Mouse (Mus musculus) gastrocnemius, adult 2 months (tissue): ENCODE measurements around the gene 1700049E17Rik1. TPM values are rescaled to one million over a fixed set of nuclear protein-coding genes. Genes with fewer than 3 reads are reported as not detected.
"Not testable (repeated sequence)": the region's sequence is repeated elsewhere in the genome, so short reads cannot be mapped to it uniquely, and the experiment has no call there.

Experiments used
- DNase-seq: peaks from one replicate; pipeline ENCODE4 v3.0.0; 2022
- H3K27ac ChIP-seq: fragments of 200-600 bp; 2 replicates; pipeline ENCODE4 v1.8.1; 2022; ENCODE audit warnings: mild to moderate bottlenecking
- H3K4me3 ChIP-seq: fragments of 200-600 bp; 2 replicates; pipeline ENCODE4 v1.8.1; 2022; ENCODE audit warnings: mild to moderate bottlenecking, moderate library complexity
- intact Hi-C: fragments of 180-260 bp; cut with DNase I; formaldehyde crosslinking; loops from one replicate; pipeline ENCODE4 v1.15.1; 2025
- long read RNA-seq, 2 experiments: library from polyadenylated mRNA; stranded (forward); transcript quantifications; one replicate each; pipeline ENCODE4 v2.0.0; 2021
- total RNA-seq, 2 experiments: library from RNA; stranded (reverse); gene quantifications; 2 replicates each; pipeline ENCODE4 v1.2.3; 2021

Gene 1700049E17Rik1
- not detected for total RNA-seq
- long read RNA-seq, experiment 1 = 0 reads
- long read RNA-seq, experiment 2 = 0 reads

DNA sequence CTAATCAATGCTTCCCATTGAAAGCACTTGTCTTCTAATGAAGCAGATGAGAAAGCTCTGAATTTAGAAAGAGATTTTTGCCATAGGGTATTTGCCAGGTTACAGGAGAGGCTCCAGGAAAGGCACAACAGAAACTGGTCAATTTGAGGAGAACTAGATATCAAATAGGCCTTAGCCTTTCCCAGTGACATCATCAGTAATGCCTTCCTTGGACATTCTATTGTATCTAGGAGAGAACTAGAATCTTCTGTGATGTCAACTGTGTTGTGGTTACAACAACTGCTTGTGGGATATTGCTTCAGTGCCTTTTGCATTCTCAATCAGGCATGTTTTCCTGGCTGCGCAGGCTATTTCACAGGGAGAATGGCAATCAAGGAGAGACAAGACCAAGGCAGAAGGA is at the start of gene 1700049E17Rik1:
Gene 1700049E17Rik1 (plus strand): TSS at position 301 of the 400 bp plus-strand sequence.
- H3K4me3 ChIP-seq, intact Hi-C loops, H3K27ac ChIP-seq, DNase-seq: not testable (repeated sequence)

DNA sequence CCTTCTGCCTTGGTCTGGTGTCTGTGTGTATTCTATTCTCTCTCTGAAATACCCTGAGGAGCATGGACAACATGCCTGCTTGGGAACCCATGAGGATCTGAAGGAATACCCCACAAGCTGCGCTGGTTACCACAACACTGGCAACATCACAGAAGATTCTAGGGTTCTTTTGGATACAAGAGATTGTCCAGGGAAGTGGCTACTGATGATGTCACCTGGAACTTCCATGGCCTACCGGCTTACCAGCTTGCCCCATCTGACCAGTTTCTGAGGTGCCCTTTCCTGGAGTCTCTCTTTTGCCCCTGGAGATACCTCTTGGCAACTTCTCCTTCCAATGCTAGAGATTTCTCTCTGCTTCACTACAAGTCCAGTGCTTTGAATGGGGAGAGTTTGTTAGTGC is 17.6 kb upstream of the 1700049E17Rik1 start, which contains the start of gene Gm7980:
Gene Gm7980 (minus strand): TSS at position 101 of the 400 bp plus-strand sequence.
- H3K4me3 ChIP-seq, DNase-seq, intact Hi-C loops, H3K27ac ChIP-seq: not testable (repeated sequence)

DNA sequence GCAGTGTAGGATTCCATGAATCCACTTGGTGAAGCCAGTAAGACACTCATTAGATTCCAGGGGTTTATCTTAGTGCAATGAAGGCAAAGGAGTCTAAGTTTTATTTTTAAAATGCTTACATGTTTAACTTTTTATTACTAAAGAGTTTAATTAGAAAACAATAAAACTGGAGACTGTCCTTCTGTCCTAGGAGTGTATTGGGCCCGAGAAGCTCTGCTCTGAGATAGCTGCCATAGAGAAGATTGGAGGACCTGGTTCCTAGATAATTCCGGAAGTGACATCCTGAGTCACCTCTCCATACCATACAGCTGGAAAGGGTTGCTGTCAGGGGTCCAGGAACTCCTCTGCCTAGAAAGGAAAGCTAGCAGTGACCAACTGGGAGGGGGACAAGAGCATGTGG is 18.9 kb downstream of the 1700049E17Rik1 start, which contains the start of gene 1700024B05Rik:
Gene 1700024B05Rik (plus strand): TSS at position 301 of the 400 bp plus-strand sequence.
- intact Hi-C loops, H3K4me3 ChIP-seq, DNase-seq: not testable (repeated sequence)

DNA sequence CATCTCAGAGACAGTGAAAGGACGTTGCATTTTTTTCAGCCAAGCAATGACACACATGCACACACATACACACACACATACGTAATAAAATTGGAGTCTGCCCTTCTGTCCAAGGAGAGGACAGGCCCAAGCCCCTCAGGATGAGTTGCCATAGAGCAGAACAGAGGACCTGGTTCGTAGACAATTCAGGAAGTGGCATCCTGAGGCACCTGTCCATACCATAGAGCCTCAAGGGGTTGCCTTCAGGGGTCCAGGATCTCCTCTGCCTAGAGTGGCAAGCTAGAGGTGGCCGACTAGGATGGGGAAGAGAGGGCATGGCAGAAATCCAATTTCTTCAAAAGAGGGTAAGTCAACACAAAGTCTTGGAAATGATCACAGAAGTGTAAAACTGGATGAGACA is 39.3 kb downstream of the 1700049E17Rik1 start:
- H3K27ac ChIP-seq, intact Hi-C loops, DNase-seq, H3K4me3 ChIP-seq: not testable (repeated sequence)

More for the DNA sequence above, 18.9 kb downstream of the 1700049E17Rik1 start, which contains the start of gene 1700024B05Rik:
- not testable (repeated sequence) for H3K27ac ChIP-seq

DNA sequence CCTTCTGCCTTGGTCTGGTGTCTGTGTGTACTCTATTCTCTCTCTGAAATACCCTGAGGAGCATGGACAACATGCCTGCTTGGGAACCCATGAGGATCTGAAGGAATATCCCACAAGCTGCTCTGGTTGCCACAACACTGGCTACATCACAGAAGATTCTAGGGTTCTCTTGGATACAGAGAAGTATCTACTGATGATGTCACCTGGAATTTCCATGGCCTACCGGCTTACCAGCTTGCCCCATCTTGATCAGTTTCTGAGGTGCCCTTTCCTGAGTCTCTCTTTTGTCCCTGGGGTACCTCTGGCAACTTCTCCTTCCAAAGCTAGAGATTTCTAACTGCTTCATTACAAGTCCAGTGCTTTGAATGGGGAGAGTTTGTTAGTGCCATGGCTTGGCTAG is 43.1 kb downstream of the 1700049E17Rik1 start, which contains the start of gene Gm6401:
Gene Gm6401 (minus strand): TSS at position 101 of the 400 bp plus-strand sequence.
- intact Hi-C loops = not testable (repeated sequence)

DNA sequence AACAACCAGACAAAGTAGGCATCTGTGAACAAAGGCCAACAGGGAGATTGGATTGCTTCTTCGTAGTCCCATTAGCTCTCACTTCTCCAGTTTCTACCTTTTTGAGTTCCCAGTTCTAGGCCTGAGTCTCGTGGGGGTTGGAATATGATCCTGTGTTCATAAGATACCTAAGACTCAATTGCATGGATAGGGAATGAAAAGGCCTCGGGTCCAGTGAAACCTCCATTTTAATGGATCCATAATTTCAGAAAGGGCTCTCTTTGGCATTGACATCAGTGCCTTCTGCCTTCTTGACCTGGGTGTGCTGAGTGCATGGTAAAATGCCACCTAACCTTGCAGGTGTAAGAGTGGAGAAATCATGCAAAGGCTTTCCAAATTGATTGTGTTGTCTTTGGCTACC is 43.8 kb downstream of the 1700049E17Rik1 start:
- DNase-seq, H3K4me3 ChIP-seq, intact Hi-C loops, H3K27ac ChIP-seq: not testable (repeated sequence)

More for the DNA sequence above, 43.1 kb downstream of the 1700049E17Rik1 start, which contains the start of gene Gm6401:
- not testable (repeated sequence) for DNase-seq, H3K27ac ChIP-seq, H3K4me3 ChIP-seq

Other genes with a start within 250 kb of the 1700049E17Rik1 start
- not detected for gene Gm8068, start 223.1 kb upstream of the 1700049E17Rik1 start, total RNA-seq
- not detected for gene Gm7929, start 174.3 kb upstream of the 1700049E17Rik1 start, total RNA-seq
- gene Gm47189, start 152.5 kb upstream of the 1700049E17Rik1 start, total RNA-seq = not detected
- not detected for gene Gm7980, start 17.7 kb upstream of the 1700049E17Rik1 start, total RNA-seq
- gene 1700024B05Rik, start 19.0 kb downstream of the 1700049E17Rik1 start, total RNA-seq = not detected
- not detected for gene Gm6401, start 43.0 kb downstream of the 1700049E17Rik1 start, total RNA-seq
- not detected for gene Gm3543, start 58.4 kb downstream of the 1700049E17Rik1 start, total RNA-seq
- gene Gm7951, start 192.4 kb downstream of the 1700049E17Rik1 start, total RNA-seq = not detected
- gene Gm17027, start 237.7 kb downstream of the 1700049E17Rik1 start, total RNA-seq = not detected